14 mouse cellular contexts compared by ENCODE assay signal in the genomic region with DNA sequence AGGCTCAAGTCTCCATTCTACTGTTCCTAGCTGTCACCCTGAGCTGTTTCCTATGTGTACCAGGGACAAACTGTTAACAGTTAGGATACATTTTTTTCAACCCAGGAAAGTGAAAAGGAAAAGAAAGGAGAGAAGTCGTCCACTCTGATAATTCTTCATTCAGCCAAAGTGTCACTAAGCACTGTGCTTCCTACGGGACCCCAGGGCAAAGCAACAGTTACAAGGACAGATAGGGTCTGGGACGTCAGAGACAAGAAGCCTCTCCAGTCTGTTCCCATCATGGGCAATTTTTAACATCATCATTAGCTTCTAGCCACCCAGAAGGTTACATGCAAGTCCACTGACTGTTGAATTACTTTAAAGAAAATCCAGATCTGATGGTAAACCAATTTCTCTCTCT.
"Had no signal": no experiment of that assay in that cellular context is flagged by ENCODE, and none has a peak within 500 bp of the region (broad histone marks: within the 10 kb centered on the region; RNA-seq: fewer than 3 reads in every experiment).

No protein-coding gene starts in this region.

- H3K9me3 ChIP-seq: limb, embryonic 15.5 days; liver, embryonic 15.5 days; midbrain, embryonic 12.5 days; neural tube, embryonic 13.5 days had no signal

- H3K27ac ChIP-seq: limb, embryonic 15.5 days; midbrain, embryonic 12.5 days; neural tube, embryonic 13.5 days had no signal

- ATAC-seq: midbrain, embryonic 16.5 days had no signal

- H3K27me3 ChIP-seq: midbrain, embryonic 12.5 days had no signal

- H3K4me3 ChIP-seq: limb, embryonic 15.5 days; liver, embryonic 15.5 days; midbrain, embryonic 12.5 days; neural tube, embryonic 13.5 days had no signal

- DNase-seq: kidney, adult 11 months; kidney, adult 9 months; kidney, postnatal 36 days; lung, embryonic 14.5 days; retina, postnatal 1 day; right cerebral cortex, postnatal 4 days; spleen, adult 18-20 months; thymus, adult 18-20 months; thymus, postnatal 14 days had no signal

- H3K4me2 ChIP-seq: limb, embryonic 15.5 days; liver, embryonic 15.5 days; lung, embryonic 14.5 days; midbrain, embryonic 12.5 days; neural tube, embryonic 13.5 days had no signal

- H3K36me3 ChIP-seq: limb, embryonic 15.5 days; liver, embryonic 15.5 days; midbrain, embryonic 12.5 days; neural tube, embryonic 13.5 days had no signal

- H3K9ac ChIP-seq: limb, embryonic 15.5 days; liver, embryonic 15.5 days; lung, embryonic 14.5 days; midbrain, embryonic 12.5 days; neural tube, embryonic 13.5 days had no signal
